Mouse (Mus musculus): Measurements from ENCODE around the gene Kcna10.
A peak's percentile ranks its signal among the peaks of the same experiment; 100 is the strongest.

Kcna10 gene

DNA sequence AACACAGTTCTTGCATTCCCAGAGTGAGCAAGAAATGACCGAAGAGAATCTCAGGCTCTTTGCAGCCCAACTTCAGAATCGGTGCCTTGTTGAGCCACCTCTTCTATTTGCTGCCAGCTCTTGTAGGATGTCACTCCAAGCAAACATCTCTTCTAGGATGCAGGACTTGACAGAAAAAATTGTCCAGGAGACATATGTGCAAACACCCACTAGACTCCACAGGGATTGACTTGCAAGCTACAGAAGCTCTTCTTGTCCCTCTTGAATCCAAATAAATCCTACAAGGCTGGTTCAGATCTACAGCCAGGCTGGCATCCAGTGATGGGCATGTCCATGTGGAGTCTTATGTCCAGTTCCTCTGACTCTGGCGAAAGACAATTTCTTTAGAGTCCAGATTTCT lies 21.6 kb downstream of the Kcna10 start:
- DNase-seq = no peak

DNA sequence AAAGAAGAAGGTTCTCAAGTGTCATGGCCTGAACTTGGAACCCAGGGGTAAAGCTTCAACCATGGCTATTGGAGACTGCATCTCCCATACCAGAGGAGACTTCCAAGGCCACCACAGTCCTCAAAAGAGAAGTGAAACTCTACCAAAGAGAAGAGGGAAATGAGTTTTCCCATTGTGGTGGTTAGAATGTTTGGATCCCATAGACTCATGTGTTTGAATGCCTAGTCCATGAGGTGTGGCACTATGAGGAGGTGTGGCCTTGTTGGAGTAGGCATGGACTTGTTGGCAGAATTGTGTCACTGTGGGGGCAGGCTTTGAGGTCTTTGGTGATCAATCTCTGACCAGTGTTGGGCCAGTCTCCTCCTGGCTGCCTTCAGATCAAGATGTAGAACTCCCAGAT lies 22.3 kb downstream of the Kcna10 start:
- no peak for DNase-seq

DNA sequence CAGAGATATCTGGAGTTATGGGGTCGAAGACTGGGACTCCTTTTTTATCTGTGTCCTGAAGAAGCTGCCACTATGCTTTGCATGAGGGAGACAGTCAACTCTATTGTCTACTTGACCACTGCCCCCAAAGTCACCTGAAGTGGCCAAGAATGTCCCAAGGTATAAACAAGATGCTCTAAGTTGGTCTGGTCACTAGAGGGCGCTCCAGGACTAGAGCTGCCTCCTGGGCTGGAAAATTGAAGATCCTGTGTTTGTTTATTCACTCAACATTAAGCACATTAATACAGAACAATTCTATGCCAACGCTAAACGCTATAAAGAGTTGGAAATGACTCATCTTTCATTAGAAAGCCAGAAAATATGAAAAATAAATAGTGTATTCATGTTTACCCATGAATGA lies 23.1 kb downstream of the Kcna10 start:
- DNase-seq = peak; percentile 73 to 82

DNA sequence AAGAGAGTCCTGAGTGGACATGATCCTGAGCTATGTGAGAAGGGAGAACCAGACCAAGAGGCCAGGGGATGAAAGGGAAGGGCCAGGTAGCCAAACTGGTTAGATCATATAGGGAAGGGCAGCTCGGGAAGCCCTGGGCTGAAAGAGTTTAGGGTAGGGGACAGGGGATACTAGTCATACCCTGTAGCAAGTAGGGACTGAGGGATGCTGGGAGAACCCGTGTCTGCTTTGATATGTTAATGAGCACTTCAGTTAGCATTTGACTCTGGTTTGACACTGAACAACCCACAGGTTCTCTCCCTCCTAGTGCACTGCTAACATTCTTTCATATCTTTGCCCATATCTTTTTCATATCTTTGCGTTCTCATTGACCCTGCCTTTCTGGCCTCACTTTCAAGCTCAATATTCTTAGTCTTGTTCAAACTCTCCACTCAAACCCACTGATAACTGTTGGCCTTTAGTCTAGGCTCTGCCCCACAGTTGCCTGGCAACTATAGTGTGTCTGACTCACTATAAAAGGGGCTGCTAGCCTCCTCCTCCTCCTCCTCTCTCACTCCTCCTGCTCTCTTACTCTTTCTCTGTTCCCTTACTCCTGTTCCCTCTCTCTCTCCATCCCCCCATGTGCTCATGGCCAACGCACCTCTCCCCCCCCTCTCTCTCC lies 23.8 kb downstream of the Kcna10 start:
- DNase-seq = no peak

DNA sequence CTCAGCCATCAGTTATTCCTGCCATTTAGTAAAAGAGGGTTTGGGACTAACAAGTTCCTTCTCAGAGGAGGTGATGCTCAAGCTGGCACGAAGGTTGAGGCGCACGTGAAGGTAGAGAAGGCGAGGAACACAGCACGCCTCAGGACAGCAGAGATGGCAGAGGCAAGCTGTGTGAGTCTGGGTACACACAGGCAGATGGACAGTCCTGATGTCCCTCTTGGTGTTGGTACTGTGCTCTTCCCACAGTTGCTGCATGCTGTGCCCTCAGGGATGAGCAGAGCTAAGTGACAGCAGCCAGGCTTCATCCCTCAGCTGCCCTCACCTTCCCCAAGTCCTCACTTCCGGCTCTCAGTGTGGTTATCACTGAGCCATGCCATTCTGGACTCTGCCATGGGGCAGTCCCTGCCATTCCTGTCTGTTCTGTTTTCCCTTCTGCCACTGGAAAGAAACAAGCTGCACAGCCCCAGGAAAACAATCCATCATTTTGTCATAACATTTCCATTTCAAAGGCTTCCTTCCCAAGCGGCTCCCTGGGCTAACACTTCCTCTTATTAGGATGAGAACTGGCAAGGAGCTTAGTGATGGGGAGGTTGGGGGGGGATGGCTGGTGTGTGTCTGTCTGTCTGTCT lies 24.9 kb downstream of the Kcna10 start:
- DNase-seq = no peak

DNA sequence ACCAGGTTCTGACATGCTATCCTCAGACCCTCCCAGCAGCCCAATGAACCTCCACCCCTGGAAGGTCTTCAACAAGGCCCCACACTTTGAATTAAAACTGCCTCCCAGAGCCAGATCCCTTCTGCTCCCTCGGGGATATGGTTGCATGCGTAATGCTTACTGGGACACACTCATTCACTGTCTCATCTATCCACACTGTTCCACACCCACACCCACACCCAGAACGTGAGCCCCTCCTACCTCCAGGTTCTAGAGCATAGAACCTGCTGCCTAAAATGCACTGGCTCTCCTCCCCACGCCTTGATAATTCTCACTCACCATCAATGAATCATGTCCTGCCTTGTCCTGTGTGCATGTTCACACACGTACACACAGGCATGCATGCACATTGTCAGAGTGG lies 31.8 kb downstream of the Kcna10 start:
- DNase-seq = no peak

DNA sequence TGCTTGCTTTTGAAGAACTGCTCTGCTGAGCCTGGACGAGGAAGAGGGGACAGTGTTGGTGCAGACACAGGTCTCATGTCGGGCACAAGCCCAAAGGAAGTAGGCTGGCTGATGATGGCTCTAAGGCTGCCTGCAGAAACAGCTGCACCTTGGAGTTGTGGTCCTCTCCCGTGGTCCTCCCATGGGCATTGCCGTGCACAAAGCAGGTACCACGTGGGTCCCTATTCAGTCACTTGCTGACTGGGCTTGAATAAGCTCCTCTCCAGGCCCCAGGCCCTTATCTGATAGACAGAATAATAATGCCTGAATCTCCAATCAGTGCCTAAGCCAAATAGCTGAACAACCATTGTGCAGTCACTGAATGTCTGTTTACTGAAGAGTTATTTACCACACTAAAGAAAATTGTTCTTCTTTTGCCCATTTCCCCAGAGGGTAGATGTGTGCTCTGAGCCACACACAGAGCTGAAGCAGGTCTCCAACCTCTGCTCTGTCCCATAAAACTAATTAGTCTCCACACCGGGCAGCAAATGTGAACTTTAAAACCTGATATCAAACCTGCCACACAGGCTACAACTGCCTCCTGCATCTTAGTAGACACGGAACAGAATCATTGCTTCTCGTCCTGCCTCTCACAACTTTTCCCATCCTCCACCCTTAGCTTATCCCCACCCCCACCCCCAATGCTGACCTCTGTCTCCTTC lies 33.7 kb downstream of the Kcna10 start:
- no peak for DNase-seq

DNA sequence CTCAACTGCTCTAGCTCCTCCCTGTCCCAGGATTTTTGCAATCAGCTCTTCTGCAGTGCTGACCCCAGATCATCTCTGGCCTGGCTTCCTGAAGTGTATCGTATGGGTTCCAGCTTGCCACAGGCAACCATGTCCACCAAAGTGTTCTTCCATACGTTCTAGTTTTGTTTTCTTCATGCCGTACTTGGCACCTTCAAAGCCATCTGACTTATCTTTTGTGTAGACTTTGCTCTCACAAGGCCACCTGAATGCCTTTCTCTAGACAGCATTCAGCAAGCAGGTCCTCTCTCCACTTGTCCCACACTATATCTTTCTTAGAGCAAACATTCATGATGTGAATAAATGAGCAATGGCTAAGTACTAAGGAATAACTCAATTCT lies 34.2 kb downstream of the Kcna10 start:
- no peak for DNase-seq

DNA sequence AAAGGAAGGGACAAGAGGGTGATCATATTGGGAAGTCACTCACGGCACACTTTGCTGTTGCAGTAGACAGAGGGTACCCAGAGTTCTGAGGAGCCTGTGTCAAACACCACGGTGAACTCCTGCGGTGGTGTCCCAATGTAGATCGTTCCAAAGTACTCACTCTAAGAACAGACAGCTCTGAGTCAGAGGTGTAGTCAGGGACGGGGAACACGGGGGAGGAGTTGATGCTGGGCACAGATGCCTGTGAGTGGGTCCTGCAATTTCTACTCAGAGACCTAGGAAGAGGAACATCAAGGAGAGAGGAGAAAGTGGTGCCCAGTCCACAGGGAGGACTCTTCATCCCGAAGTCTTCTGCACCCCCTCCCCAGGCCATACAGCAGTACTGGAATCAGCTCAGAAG lies 35.7 kb downstream of the Kcna10 start:
- DNase-seq = no peak

DNA sequence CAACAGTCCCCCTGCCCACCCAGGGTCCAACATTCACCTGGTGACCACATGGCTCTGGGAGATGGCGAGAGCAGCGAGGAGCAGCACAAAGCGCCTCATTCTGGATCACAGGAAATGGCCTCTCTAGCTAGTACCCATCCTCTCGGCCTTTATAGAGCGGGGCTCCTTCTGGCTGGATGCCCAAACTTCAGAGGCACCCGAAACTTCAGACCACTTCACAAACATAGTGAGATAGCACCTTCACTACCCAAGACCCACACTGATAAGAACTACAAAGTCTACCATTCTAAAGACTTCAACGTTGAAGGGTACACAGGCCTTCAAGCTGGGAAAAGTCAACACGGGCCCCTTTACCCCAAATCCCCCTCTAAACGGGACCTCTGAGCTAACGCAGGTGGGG lies 38.8 kb downstream of the Kcna10 start, which contains the start of gene Cym:
Gene Cym, minus strand, starts transcription at position 125 of the 400 bp plus-strand sequence.
- DNase-seq = no peak

DNA sequence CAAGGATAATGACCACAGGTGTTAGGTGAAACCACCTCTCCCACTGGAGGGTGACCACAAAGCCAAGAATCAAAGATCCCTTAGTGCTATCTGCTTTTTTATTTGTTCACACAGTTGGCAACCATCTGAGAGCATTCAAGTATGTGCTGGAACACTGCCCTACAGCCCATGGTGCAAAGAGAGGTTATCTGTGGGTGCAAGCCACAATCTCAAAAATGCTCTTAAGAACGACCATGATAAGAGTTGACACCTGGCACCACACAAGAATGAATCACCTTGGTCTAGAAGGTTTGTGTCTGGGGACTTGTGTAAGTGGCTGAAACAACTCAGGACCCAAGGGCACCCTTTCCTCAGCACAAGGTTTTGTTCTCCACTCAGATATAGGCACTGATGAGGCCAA lies 40.4 kb downstream of the Kcna10 start:
- no peak for DNase-seq

DNA sequence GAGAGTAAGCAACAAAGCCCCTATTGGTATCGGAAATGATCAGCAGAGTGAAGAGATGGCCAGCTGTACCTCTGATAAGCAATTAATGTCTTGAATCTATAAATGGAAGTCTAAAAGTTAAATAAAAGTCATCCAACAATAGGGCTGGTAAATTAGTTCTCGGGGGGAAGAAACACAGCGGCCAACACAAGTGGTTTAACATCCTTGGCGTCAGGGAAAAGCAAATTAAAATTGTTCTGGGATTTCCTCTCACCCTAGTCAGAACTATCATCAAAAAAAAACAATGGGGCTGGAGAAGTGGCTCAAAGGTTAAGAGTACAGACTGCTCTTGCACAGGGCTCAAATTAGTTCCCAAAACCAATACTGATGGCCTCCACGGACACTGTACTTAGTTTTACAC lies 43.0 kb downstream of the Kcna10 start:
- no peak for DNase-seq

DNA sequence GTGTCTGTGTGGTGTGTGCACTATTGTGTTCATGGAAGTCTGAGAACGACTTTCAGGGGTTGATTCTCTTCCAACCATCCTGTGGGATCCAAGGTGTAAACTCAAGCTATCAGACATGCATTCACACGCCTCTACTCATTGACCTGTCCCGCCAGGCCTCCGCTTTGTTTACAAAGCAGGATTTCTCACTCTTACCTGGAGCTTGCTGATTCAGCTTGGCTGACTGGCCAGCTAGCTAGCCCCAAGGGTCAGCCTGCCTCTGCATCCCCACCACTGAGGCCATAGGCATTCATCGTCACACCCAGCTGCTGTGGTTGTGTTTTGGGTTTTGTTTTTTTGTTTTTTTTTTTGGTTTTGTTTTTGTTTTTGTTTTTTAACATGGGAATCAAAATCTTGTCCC lies 46.4 kb downstream of the Kcna10 start:
- no peak for DNase-seq

DNA sequence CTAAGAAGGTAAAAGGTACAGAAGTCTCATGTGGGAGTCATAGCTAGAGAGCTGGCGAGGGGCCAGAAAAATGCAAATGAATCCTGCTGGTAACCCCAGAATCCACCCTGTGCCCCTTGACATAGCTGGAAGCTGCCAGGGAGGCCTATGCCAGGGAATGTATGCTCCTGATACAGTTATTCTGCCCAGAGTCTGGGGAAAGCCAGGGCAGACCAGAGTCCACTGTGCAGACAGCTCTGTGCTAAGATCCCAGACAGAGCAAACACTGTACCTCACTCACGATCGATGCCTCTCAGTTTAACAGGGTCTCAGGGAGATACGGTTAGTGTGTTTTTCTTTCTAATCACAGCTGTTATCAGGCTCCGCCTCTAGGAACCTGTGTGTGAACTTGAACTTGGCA lies 47.0 kb downstream of the Kcna10 start:
- DNase-seq = no peak

DNA sequence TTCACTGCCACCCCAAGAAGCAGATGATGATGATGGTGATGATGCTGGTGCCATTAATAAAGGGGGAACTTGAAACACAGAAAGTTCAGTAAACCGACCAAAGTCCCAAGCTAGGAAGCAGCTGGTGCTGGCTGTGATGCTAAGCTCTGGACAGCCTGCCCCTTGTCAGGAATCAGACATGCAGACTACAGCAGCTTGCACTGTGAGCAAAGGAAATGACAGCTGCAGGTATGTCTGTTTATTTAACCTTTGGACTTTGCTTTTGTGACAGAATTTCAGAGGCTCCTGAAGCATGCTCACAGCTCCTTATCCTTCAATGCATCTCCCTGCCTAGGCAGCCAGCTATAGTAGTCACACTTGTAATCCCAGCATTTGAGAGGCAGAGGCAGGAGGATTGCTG lies 47.7 kb downstream of the Kcna10 start, which contains the start of gene A630076J17Rik:
Gene A630076J17Rik, plus strand, starts transcription at position 88 of the 400 bp plus-strand sequence.
- no peak for DNase-seq

DNA sequence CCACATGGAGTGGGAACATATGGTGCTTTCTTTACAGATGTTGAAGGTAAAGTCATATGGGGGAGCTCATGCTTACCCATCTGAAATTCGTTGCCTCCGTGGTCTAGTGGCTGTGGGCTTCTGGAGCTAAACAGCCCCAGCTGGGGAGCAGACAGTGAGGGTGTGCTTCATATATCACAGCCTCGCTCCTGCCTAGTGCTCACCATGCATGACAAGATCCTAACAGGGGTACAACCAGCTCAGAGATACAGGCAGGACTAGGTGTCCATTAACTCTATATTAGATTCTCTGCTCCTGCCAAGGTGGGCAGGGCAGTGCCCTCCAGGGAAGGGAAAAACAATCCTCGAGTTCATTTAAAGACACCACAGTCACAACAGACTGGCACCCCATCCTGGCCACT lies 48.3 kb downstream of the Kcna10 start:
- no peak for DNase-seq

DNA sequence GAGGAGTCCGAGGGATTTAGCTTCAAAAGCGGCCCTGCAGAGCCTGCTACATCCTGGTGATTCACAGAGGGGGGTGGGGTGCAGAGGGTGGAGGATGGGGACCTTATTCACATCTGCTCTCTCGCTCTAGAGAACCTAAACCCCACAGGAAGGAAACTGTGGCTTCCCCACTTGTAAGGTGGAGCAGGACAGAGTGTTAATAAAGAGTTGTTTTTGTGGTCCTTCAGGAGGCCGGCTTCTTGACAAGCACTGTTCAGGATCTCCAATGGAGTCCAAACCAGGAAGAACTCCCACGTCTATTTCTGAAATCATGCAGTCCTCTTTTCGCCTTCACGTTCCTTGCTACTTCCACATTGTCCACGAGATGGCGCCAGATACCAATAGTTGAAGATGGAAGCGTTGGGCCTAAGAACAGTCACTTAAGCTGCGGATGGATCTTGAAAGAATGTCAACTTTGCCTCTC lies 50.5 kb downstream of the Kcna10 start:
- DNase-seq = peak; percentile 74 to 87

DNA sequence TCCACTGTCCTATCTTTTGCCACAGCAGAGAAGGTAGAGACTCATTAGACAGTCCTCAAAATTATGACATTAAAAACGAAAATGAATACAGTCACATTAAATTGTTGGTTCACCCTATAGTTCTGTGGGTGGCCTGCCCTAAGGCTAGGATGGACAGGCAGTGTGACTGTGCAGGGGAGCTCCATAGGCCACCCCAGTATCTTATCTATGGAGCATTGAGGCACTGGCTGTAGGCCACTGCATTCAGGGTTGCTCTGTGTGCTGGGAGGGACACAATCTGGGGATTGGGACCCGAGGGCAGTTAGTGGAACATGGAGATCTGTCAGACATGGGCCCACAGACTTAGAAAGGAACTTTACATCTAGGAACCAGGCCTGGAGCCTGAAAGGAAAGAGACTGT lies 51.1 kb downstream of the Kcna10 start:
- DNase-seq = no peak

DNA sequence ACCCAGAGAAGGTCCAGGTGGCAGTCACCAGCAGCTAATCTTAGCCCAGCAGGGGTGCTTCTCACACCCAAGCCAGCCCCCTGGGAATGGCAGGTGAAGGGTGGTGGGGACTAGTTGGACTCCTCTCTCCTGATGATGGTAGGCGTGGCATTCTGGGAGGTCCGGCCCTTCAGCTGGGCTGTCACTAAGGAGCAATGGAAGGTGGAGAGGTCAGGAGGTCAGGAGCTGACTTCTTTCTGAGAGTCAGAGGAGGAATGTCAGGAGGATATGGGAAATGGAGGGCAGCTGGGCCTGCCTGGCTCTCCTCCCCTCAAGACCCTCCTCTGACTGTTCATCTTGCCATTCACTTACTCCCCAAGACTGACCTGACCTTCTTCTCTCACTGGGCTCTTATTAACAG lies 55.2 kb downstream of the Kcna10 start:
- no peak for DNase-seq

DNA sequence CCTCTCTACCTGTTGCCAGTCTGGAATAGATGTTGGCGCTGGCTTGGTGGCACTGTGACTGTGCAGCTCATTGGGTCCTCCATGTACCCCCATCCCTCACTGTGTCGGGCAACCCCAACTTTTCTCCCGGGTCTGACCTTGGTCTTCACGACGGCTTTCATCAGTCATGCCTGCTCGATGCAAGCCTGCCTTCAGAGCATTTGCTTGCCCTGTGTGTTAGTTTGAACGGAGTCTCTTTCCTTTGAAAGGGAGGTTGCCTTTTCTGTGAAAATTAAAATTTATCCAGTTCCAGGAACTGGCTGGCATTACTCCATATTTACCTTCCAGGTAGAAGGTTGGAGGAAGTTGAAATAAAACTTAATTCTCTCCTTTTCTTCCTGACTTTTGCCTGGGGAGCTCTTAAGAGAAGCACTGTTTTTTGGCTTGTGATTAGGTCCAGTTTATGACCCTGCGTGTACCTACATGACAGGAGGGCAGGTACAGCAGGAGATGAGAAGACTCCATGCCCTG lies 55.7 kb downstream of the Kcna10 start:
- no peak for DNase-seq

DNA sequence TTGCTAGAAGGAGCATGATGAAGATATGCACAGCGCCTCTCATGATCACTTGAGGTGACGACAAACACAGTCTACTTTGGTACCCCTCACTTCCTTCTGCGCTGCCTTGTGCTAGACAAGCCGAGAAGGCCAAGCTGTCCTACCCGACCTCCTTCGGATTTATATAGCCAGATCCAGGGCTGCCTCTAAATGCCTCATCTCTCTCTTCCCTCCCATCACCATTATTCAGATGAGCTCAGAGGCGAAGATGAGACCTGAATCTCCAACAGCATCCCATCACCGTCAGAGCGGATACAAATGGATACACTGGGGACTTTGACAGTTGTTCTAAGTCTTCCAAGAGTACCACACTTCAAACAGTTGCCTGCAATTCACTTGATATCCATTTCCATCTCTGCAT lies 56.8 kb downstream of the Kcna10 start, which contains the start of gene Prok1:
Gene Prok1, minus strand, starts transcription at position 101 of the 400 bp plus-strand sequence.
- DNase-seq = no peak

DNA sequence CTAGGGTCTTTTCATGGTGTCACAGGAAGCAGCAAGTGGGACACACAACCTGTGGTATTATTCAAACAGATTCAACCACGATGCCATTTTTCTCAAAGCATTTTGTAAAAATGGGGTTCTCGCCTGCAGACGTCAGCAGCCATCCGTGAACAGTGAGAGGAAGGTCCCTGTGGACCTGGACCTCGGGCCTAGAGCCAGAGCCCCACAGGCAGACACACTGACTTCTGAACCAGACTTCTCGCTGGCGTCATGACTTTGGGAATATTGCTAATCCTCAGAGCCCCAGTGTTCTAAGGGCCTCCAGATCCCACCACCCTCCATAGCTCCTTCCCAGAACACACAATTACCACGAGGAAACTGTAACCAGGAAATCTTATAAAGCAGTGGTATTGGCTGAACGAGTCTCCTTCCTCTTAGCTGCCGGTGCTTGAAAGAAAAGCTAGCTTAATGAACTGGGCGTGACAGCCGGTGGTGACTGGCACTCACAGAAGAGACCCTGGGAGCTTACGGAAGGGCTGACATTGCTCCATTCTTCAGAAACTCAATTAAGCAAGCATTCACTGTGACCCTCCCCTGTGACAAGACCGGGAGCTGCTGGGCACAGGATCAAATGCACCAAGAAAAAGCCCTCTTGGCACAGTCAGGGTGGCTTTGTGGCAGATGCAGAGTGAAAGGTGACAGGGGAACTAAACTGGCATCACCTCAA lies 58.7 kb downstream of the Kcna10 start:
- no peak for DNase-seq
